Mouse (Mus musculus): ENCODE measurements around the gene Ulk2.

Ulk2 gene

GRCm38 (mm10) chr11:61761584-61762407, 93.1 kb downstream of the Ulk2 start, which contains the start of gene Prpsap2:
TSS of gene Prpsap2 (minus strand) at chr11:61762088.
- intact Hi-C loops (cut with DNase I): no loop called here

DNA sequence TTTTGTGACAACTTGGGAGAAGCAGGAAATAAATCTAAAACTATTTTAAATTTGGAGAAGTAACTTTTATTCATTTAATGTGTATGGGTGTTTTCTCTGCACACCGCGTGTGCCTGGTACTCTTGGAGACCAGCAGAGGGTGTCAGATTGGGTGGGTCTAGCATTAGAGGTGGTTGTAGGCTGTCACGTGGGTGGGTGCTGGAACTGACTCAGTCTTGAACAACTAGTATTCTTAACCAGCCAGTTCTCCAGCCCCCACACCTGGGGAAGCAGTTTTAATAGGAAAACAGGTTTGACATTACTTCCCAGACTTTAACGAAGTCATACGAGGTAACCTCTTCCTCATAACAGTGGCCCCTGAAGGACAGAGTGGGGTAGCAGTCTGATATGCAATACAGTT, 94.4 kb downstream of the Ulk2 start:
- intact Hi-C loops (cut with DNase I): no loop called here

GRCm38 (mm10) chr11:61757151-61757550, 97.7 kb downstream of the Ulk2 start:
- intact Hi-C loops (cut with DNase I): loop anchor here (5.0 kb wide), 1 partner anchor 475 kb away; no protein-coding TSS in a partner anchor

- intact Hi-C loops (cut with DNase I): no loop called here
Measured at GRCm38 (mm10) chr11:61751612-61752011, 103.3 kb downstream of the Ulk2 start.

DNA sequence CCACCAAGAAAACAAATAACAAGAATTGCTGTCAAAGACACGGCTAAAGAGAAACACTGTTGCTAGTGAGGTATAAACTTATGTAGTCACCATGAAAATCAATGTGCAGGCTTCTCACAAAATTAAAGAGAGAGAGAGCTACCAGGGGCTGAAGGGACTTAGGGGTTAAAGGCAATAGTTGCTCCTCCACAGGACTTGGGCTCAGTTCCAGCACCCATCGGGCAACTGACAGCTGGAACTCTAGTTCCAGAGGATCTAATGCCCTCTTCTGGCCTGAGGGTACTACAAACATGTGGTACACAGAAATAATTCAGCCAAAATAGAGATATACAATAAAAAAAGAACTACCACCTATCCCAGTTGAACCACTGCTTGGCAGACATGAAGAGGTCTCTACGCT, 107.7 kb downstream of the Ulk2 start:
- intact Hi-C loops (cut with DNase I): no loop called here

- intact Hi-C loops (cut with DNase I): no loop called here
Measured at GRCm38 (mm10) chr11:61745781-61746180, 109.1 kb downstream of the Ulk2 start.

DNA sequence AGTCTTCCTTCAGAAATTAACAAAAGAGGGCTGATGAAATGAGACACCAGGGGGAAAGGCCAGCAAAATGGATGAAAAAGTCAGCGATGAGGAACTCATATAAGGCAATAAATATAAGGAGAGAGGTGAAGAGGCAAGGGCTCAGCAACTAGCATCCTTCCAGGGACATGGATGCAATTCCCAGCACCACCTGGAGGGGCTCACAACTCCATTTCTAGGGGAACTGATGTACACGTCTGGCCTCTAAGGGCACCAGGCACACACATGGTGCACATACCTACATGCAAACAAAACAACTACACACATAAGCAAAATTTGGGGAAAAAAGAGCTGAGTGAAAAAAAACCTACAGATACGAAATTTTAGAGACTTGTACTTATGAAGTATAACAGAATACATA, 110.4 kb downstream of the Ulk2 start:
- intact Hi-C loops (cut with DNase I): no loop called here

GRCm38 (mm10) chr11:61743768-61744167, 111.1 kb downstream of the Ulk2 start:
- intact Hi-C loops (cut with DNase I): no loop called here

GRCm38 (mm10) chr11:61740500-61740899, 114.4 kb downstream of the Ulk2 start:
- intact Hi-C loops (cut with DNase I): no loop called here

DNA sequence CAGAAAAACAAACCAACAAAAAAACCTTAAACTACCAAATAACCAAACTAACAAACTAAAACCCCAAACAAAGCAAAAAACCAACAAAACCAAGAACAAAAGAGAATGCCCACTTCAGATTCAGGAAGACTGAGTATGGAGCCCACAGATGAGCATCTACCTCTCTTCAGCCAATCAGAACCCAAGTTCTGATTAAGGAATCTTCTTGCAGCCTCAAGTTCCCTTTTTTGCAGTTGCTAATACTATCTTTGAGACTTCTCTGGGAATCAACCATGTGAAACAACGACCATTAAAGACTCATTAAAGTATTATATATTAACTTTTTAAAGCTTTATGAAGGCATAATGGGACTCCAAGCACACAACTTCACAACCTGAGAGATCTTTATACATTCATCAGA, 117.6 kb downstream of the Ulk2 start:
- intact Hi-C loops (cut with DNase I): no loop called here

DNA sequence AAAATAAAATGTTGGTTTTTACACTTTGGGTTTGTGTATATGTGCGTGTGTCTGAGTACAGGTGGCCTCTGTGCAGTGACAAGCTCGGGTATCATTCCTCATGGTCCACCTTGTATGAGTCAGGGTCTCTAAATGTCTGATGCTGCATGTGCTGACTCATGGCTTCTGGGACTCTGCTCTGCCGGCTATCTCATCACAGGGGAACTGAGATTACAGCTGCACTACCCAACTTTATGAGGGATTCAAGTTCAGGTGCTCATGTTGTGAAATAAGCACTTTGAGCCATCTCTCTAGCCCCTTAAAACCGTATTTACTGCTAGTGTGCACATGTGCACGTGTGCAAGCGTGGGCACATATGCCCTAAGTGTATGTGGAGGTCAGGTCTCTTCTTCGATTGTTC, 122.2 kb downstream of the Ulk2 start:
- intact Hi-C loops (cut with DNase I): no loop called here

GRCm38 (mm10) chr11:61728037-61728436, 126.8 kb downstream of the Ulk2 start:
- intact Hi-C loops (cut with DNase I): no loop called here

All from adrenal gland (tissue).